Mouse (Mus musculus) lung, adult 2 months (tissue): ENCODE measurements at regions not wholly inside any gene's neighbourhood (a gene's known extent, or its start where the extent isn't known, plus 50 kb on each side); places are given as distances from the start of the nearest gene placed in this dataset.

Source experiments
- CTCF ChIP-seq: fragments of 200-500 bp; IDR thresholded peaks from 2 replicates; pipeline ENCODE4 v1.5.1; 2011; ENCODE audit warnings: mild to moderate bottlenecking, low read length, control low read depth; ENCODE audit not compliant: insufficient read depth
- POLR2A ChIP-seq: fragments of 200-500 bp; IDR thresholded peaks from 2 replicates; pipeline ENCODE4 v1.6.1; 2011; ENCODE audit warnings: low read depth, mild to moderate bottlenecking, control low read depth, low read length, borderline replicate concordance; ENCODE audit errors: extremely low read depth

DNA sequence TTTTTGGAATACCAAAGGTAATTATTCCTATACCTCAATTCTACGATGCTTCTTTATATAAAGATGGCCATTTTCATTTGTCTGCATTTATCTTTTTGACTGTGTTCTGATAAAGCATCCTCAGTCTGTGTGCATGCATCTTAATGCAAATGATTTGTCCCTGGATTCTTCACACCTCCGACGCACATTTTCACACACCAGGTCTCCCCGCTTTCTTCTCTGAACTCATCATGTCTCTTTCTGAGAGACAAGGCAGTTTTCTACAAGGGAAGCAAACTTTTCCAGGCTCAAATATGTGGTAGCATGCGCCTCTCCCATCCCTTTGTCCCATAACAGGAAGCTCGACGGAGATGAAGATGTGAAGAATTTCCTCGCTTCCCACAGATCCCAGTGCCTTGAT, 63.5 kb downstream of the Fam43a start:
- no peak for TF ChIP-seq CTCF
- TF ChIP-seq POLR2A = no peak
